Mouse (Mus musculus) lung, postnatal 0 days (tissue): Measurements from ENCODE around the gene Barhl2.

Source experiments
- CTCF ChIP-seq: IDR thresholded peaks from 2 replicates; pipeline ENCODE4 v1.5.1; 2016; ENCODE audit warnings: antibody characterized with exemption, mild to moderate bottlenecking
- EP300 ChIP-seq: IDR thresholded peaks from 2 replicates; pipeline ENCODE4 v1.6.1; 2016; ENCODE audit warnings: antibody characterized with exemption, mild to moderate bottlenecking, control low read depth

GRCm38 (mm10) chr5:106460001-106460511 lies 2.1 kb upstream of the Barhl2 start:
- no peak for TF ChIP-seq CTCF
- TF ChIP-seq EP300, result no peak
